Comparison of ENCODE assay signal across 1 mouse cellular context in genomic region chr17:57007137-57007905, GRCm38 (mm10).
TF ChIP-seq lines count a peak whose summit lies in the region.

No protein-coding gene starts in this region.

TF ChIP-seq in MEL, 35 proteins besides CTCF, POLR2A, EP300 and RAD21:
- no peak for TF ChIP-seq UBTF (IDR thresholded peaks at IDR 0.05; ENCODE audit: borderline replicate concordance, insufficient read depth, low read depth, low read length)
- TF ChIP-seq SMC3 (IDR thresholded peaks at IDR 0.05; ENCODE audit: low read depth, low read length): peak; percentile 35
TF ChIP-seq in MEL: peak in this region for 1.
